Mouse (Mus musculus) limb, embryonic 12.5 days (tissue): ENCODE results near the gene Ctnna3. TPM values are rescaled to one million over a fixed set of nuclear protein-coding genes. Genes with fewer than 3 reads are reported as not detected.
"Not testable (repeated sequence)": the region's sequence is repeated elsewhere in the genome, so short reads cannot be mapped to it uniquely, and the experiment has no call there.

Experiments
- ATAC-seq: fragments of 200-750 bp; cut with Nextera tagmentation; 2 replicates; pipeline ENCODE4 v1.8.0; 2017; ENCODE audit warnings: low read depth, moderate TSS enrichment; ENCODE audit not compliant: insufficient number of reproducible peaks, insufficient read depth, low FRiP score, low TSS enrichment
- H3K27ac ChIP-seq: fragments of 300-500 bp; sonication (generic); 2 replicates; pipeline ENCODE4 v1.5.1; 2016; ENCODE audit warnings: mild to moderate bottlenecking, moderate library complexity
- H3K27me3 ChIP-seq: fragments of 300-500 bp; sonication (generic); 2 replicates; pipeline ENCODE4 v1.6.1; 2016; ENCODE audit warnings: mild to moderate bottlenecking, moderate library complexity
- H3K36me3 ChIP-seq: fragments of 300-500 bp; sonication (generic); 2 replicates; pipeline ENCODE4 v1.6.1; 2016; ENCODE audit warnings: mild to moderate bottlenecking, moderate library complexity
- H3K4me1 ChIP-seq: fragments of 300-500 bp; sonication (generic); replicated peaks from 2 replicates; pipeline ENCODE4 v1.6.1; 2016
- H3K4me2 ChIP-seq: fragments of 300-500 bp; sonication (generic); 2 replicates; pipeline ENCODE4 v1.6.1; 2016; ENCODE audit warnings: mild to moderate bottlenecking, moderate library complexity
- H3K4me3 ChIP-seq: fragments of 300-500 bp; sonication (generic); replicated peaks from 2 replicates; pipeline ENCODE4 v1.5.1; 2016; ENCODE audit warnings: mild to moderate bottlenecking
- H3K9ac ChIP-seq: fragments of 300-500 bp; sonication (generic); replicated peaks from 2 replicates; pipeline ENCODE4 v1.6.1; 2016; ENCODE audit warnings: mild to moderate bottlenecking, moderate library complexity
- H3K9me3 ChIP-seq: fragments of 300-500 bp; sonication (generic); 2 replicates; pipeline ENCODE4 v1.6.1; 2016; ENCODE audit warnings: mild to moderate bottlenecking, moderate library complexity
- WGBS: fragments of 180-500 bp; shearing (Covaris S2); methylation state at CpG from one replicate; pipeline ENCODE4 v1.1.7; 2016; 5-methylcytosine and 5-hydroxymethylcytosine counted together
- polyA plus RNA-seq: library from polyadenylated mRNA; unstranded; fragments of >200 nt; fragmentation: Nextera tagmentation; extraction: Ambion mirVana; gene quantifications from 2 replicates; pipeline ENCODE4 v1.2.1, GENCODE M21; 2016

Gene Ctnna3
- polyA plus RNA-seq, 1 experiment from 2014 or later, result 0.24 TPM

DNA sequence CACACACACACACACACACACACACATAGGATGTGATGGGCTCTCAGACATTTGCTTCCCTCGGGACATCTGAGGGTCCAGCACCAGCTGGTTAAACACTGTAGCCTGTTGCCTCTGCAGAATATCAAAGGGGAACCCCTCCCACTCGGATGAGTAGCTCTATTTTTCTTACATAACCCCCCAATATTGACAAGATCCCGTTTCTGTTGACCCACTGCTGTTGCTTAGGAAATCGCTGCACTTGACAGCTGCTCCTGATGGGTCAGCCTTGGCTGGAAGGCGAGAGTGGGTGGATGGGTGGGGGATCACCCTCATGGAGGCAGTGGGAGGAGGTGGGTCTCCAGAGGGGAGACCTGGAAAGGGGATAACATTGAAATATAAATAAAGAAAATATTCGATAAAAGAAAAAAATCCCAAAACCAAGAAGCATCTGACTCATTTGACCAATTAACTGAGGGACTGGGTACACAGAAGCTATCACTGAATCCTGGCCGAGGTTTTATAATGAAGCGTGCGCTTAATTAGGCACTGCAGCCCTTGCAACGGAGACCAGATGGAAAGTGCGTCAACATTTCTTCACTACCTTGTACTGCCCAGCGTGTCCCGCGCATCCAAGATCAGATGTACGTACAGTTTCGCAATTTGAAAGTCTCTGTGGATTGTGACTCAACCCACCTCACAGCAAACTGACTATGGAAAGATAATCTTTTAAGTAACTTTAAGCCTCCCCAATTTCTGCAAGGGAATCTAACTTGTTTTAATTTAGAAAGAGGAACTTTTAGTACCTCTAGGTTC is 19.5 kb upstream of the Ctnna3 start:
- Histone ChIP-seq H3K27ac (no peak overlapping the region), H3K4me2 (no peak overlapping the region), H3K27me3 (no peaks in the 10 kb centered on the region), H3K4me1 (no peaks in the 10 kb centered on the region), H3K9me3 (no peaks in the 10 kb centered on the region), H3K36me3 (no peaks in the 10 kb centered on the region), H3K9ac (no peak overlapping the region), H3K4me3 (no peak overlapping the region)
- WGBS, result 64% methylated on average over 16 of the region's 16 CpGs
- no peak for ATAC-seq

DNA sequence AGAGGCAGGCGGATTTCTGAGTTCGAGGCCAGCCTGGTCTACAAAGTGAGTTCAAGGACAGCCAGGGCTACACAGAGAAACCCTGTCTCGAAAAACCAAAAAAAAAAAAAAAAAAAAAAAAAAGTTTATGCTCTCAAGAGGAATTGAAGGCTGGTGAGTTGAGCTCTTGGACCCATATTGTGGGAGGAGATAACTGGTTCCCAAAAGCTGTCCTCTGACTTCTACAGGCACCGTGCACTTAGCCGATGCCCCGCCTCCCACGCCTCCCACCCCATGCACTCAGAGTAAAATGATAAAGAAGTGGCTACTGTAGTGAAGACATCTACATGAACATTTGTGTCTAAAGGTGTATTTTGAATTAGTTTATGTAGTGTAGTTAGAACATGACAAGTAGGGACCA is 18.2 kb upstream of the Ctnna3 start:
- H3K4me1 ChIP-seq, H3K9ac ChIP-seq, H3K4me3 ChIP-seq, H3K4me2 ChIP-seq, ATAC-seq, H3K9me3 ChIP-seq, H3K27me3 ChIP-seq, H3K36me3 ChIP-seq, H3K27ac ChIP-seq: not testable (repeated sequence)
- 86% methylated on average over 6 of the region's 7 CpGs for WGBS

DNA sequence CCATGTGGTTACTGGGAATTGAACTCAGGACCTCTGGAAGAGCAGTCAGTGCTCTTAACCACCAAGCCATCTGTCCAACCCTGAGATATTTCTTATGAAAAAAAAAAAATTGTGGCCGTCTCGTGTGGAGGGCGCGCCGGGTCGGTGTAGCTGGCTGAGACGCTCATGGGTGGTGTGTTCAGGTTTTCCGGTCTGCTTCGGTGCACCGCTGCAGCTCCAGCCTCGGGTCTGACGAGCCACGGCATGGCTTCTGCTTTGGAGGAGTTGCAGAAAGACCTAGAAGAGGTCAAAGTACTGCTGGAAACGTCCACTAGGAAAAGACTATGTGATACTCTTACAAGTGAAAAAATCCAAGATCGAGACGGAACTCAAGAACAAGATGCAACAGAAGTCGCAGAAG is 17.1 kb upstream of the Ctnna3 start:
- H3K9me3 ChIP-seq, result no peaks in the 10 kb centered on the region
- H3K36me3 ChIP-seq, result no peaks in the 10 kb centered on the region
- no peaks in the 10 kb centered on the region for H3K27me3 ChIP-seq
- H3K4me1 ChIP-seq, result no peaks in the 10 kb centered on the region
- H3K9ac ChIP-seq, result no peak overlapping the region
- no peak for ATAC-seq
- 89% methylated on average over 17 of the region's 17 CpGs for WGBS
- no peak overlapping the region for H3K4me2 ChIP-seq
- no peak overlapping the region for H3K27ac ChIP-seq
- H3K4me3 ChIP-seq, result no peak overlapping the region

DNA sequence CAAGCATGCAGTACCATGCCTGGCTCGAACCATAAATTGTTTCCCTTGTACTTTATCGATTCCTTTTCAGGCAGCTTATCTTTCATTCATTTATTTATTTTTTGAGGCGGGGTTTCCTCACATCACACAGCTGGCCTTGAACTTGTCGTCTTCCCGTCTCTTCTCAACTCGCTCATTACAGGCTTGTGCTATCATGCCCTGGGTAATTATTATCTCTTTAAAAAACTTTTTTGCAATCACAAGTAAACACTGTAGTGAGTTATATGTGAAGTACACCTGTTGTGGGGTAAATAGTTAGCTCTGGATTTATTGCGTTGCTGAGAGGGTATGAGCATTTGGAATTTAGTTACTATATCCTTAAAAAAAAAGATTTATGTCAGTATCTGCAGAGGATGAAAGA is 14.6 kb upstream of the Ctnna3 start:
- H3K4me2 ChIP-seq, result no peak overlapping the region
- no peak overlapping the region for H3K9ac ChIP-seq
- no peak overlapping the region for H3K27ac ChIP-seq
- ATAC-seq, result no peak
- H3K4me1 ChIP-seq, result no peaks in the 10 kb centered on the region
- no peaks in the 10 kb centered on the region for H3K27me3 ChIP-seq
- no peaks in the 10 kb centered on the region for H3K36me3 ChIP-seq
- H3K4me3 ChIP-seq, result no peak overlapping the region
- 82% methylated on average over 7 of the region's 7 CpGs for WGBS
- no peaks in the 10 kb centered on the region for H3K9me3 ChIP-seq

DNA sequence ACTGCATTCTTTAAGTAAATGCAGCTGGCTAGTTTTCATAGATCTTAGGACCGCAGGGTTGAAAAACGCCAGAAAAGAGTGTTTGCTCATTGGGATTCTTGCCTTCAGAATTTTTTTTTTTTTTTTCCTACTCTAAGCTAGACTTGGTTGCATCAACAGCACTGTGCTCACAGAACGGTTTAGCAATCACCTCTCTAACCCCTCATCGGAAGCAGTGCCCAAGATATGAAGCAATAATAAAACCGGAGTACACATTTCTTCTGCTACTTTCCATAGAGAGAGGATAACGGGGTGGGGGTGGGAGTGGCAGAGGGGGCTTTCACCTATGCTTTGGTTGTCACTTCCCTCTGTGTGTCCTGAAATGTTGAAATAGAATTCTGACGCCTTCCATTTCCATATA is 14.0 kb upstream of the Ctnna3 start:
- ATAC-seq, result no peak
- Histone ChIP-seq H3K4me2 (no peak overlapping the region), H3K27ac (no peak overlapping the region), H3K27me3 (no peaks in the 10 kb centered on the region), H3K36me3 (no peaks in the 10 kb centered on the region), H3K9me3 (no peaks in the 10 kb centered on the region), H3K4me1 (no peaks in the 10 kb centered on the region), H3K4me3 (no peak overlapping the region), H3K9ac (no peak overlapping the region)
- WGBS, result 57% methylated on average over 7 of the region's 7 CpGs

DNA sequence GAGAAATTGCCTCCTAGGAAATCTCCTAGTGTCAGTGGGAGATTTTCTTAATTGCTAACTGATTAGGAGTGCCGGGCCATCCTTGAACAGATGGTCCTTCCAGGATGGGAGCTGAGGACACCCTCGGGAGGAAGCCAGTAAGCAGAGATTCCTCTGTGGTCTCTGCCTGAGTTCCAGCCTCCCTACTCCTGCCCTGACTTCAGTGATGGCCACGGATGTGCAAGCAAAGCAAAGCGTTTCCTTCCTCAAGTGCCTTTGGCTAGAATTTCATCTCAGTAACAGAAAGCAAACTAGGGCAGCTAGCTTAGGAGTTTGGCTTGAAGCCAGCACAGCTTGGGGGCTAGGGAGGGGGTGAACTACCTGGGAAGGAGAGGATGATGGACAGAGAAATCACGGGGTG is 12.8 kb upstream of the Ctnna3 start:
- Histone ChIP-seq H3K27me3 (no peaks in the 10 kb centered on the region), H3K4me2 (no peak overlapping the region), H3K4me1 (no peaks in the 10 kb centered on the region), H3K27ac (no peak overlapping the region), H3K9me3 (no peaks in the 10 kb centered on the region), H3K9ac (no peak overlapping the region), H3K4me3 (no peak overlapping the region), H3K36me3 (no peaks in the 10 kb centered on the region)
- WGBS, result 45% methylated on average over 5 of the region's 5 CpGs
- ATAC-seq, result no peak

DNA sequence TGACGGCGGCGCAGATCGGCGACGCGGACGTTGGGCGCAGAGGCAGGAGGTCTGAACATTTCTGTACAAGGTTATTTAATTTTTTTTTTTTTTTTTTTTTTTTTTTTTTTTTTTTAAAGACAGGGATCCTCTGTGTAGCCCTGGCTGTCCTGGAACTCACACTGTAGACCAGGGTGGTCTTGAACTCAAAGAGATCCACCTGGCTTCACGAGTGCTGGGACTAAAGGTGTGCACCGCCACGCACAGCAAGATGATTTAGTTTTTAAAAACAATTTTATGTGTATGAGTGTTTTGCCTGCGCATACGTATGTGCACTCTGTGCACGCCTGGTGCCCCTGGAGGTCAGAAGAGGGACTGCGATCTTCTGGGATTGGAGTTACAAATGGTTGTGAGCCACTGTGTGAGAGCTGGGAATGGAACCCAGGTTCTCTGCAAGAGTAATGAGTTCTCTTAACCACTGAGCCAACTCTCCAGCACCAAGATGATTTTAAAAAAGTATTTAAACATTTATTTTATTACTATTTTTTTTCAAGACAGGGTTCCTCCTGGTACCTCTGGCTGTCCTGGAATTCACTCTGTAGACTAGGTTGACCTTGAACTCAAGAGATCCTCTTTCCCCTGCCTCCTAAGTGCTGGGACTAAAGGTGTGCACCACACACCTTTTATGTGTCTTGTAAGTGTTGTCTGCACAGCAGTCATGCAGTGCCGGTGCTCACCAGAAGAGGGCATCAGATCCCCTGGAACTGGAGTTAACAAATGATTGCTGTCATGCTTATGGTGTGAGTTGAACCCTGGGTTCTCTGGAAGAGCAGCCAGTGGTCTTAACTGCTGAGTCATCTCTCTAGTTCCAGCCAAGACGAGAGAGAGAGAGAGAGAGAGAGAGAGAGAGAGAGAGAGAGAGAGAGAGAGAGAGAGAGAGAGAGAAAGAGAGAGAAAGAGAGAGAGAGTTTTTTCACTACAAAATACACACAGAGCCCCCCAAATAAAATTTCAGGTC is 7.9 kb upstream of the Ctnna3 start, which contains the start of gene Gm7075:
Gene Gm7075 (minus strand): TSS at position 51 of the 997 bp plus-strand sequence.
- 91% methylated on average over 18 of the region's 18 CpGs for WGBS
- no peak for ATAC-seq
- no peaks in the 10 kb centered on the region for H3K27me3 ChIP-seq
- no peaks in the 10 kb centered on the region for H3K36me3 ChIP-seq
- no peaks in the 10 kb centered on the region for H3K4me1 ChIP-seq
- H3K4me2 ChIP-seq, result no peak within 1 kb of the TSS
- H3K9me3 ChIP-seq, result no peaks in the 10 kb centered on the region
- H3K27ac ChIP-seq, result no peak within 1 kb of the TSS
- H3K4me3 ChIP-seq, result no peak within 1 kb of the TSS
- no peak within 1 kb of the TSS for H3K9ac ChIP-seq

DNA sequence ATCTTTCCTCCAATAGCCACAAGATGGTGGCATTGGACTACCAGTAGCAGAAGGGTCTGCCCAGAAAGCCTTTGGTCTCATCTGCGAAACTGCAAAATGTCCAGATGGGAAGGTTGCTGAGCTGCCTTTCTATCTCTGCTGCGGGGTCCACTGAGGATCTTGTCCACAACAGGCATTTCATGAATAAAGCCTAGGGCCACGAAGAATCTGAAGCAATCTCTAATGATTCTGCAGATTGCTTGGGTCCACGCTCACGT is 7.2 kb upstream of the Ctnna3 start:
- Histone ChIP-seq H3K9ac (no peak overlapping the region), H3K27ac (no peak overlapping the region), H3K4me3 (no peak overlapping the region), H3K4me1 (no peaks in the 10 kb centered on the region), H3K27me3 (no peaks in the 10 kb centered on the region), H3K4me2 (no peak overlapping the region), H3K36me3 (no peaks in the 10 kb centered on the region), H3K9me3 (no peaks in the 10 kb centered on the region)
- WGBS, result 93% methylated on average over 5 of the region's 5 CpGs
- no peak for ATAC-seq

DNA sequence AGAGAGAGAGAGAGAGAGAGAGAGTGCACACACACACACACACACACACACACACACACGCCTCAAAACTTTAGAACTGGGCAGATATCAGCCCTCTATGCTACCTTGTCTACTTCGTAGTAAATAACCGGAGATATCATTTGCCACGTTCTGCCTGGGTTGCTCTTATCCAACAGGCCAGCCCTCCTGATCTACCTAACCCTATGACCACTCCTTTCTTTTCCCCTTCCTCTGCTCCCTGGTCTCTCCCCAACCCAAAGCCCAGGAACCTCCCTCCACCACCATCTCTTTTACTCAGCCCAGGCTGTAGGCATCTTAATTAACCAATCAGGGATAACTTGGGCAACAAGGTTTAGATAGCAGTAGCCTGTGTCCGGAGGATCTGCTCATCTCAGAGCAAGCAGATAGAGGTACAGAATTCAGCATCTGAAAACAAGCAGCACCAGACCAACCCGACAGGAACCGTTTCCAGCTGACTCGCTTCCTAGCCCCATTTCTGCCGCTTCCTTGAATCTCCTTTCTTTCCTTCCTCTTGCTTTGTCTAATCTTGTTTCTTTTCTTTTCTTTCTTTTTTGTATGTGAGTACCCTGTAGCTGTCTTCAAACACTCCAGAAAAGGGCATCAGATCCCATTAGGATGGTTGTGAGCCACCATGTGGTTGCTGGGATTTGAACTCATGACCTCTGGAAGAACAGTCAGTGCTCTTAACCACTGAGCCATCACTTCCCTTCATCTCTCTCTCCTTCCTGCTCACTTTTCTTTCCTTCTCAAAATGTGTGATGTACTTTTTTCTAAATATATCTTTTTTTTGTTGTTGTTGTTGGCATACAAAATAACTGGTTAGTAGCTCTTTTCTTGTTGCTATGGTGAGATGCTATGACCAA is 6.1 kb upstream of the Ctnna3 start:
- Histone ChIP-seq H3K4me3 (no peak overlapping the region), H3K9ac (no peak overlapping the region), H3K4me1 (no peaks in the 10 kb centered on the region), H3K9me3 (no peaks in the 10 kb centered on the region), H3K36me3 (no peaks in the 10 kb centered on the region), H3K27me3 (no peaks in the 10 kb centered on the region), H3K27ac (no peak overlapping the region), H3K4me2 (no peak overlapping the region)
- ATAC-seq, result no peak
- 85% methylated on average over 9 of the region's 9 CpGs for WGBS

DNA sequence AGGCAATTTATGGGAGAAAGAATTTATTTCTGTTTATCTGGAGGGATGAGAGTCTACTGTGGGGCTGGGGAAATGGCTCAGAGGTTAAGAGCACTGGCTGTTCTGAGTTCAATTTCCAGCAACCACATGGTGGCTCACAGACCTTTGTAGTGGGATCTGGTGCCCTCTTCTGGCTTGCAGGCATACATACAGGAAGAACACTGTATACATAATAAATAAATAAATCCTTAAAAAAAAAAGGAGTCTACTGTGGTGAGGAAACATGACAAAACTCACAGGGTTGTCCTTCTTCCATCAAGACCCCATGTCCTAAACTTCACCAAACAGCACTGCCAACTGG is 5.5 kb upstream of the Ctnna3 start:
- H3K4me3 ChIP-seq, result no peak overlapping the region
- no peak overlapping the region for H3K27ac ChIP-seq
- no peaks in the 10 kb centered on the region for H3K9me3 ChIP-seq
- no peaks in the 10 kb centered on the region for H3K36me3 ChIP-seq
- ATAC-seq, result no peak
- no peaks in the 10 kb centered on the region for H3K4me1 ChIP-seq
- H3K27me3 ChIP-seq, result no peaks in the 10 kb centered on the region
- no peak overlapping the region for H3K9ac ChIP-seq
- no peak overlapping the region for H3K4me2 ChIP-seq

DNA sequence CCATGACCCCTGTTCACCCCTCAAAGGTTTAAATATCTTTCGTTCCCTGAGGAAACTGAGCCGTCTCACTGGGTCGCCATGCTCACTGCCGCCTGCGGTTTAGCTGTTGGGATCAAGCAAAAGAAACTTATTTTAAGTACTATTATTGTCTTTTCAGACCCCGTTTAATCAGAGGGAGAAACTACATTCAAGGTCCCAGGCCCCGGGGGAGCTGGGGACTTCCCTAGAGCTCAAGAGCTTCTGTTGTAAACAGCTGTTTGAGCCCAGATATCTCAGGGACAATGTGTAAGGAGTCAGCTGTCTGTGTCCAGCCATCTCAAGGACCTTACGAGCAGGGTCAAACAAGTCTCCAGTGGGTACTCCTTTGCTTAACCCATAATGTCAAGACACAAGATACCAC is 2.8 kb upstream of the Ctnna3 start:
- Histone ChIP-seq H3K27ac (no peak overlapping the region), H3K4me3 (no peak overlapping the region), H3K9ac (no peak overlapping the region), H3K4me2 (no peak overlapping the region), H3K9me3 (no peaks in the 10 kb centered on the region), H3K27me3 (no peaks in the 10 kb centered on the region), H3K4me1 (no peaks in the 10 kb centered on the region), H3K36me3 (no peaks in the 10 kb centered on the region)
- ATAC-seq, result no peak
- 80% methylated on average over 8 of the region's 8 CpGs for WGBS
